ENCODE assay signal across 8 mouse cellular contexts in genomic region chr6:59424871-59425740, GRCm38 (mm10). TPM values are rescaled to one million over a fixed set of nuclear protein-coding genes. Genes with fewer than 3 reads are reported as not detected.
DNase-seq lines count a peak whose midpoint lies in the region; ATAC-seq lines count a peak whose summit lies in the region.

No protein-coding gene starts in this region.

- no peak for ATAC-seq in hindbrain, embryonic 15.5 days (ENCODE audit: low FRiP score, low read depth)
- ATAC-seq in embryonic facial prominence, embryonic 13.5 days (ENCODE audit: insufficient number of reproducible peaks, insufficient read depth, low FRiP score, low TSS enrichment, low read depth), result no peak
- 0 out of 2 replicates have a peak, but pooled peaks have one; percentile 5 for ATAC-seq in megakaryocyte progenitor cell, adult 5-6 weeks (replicated peaks; ENCODE audit: poor library complexity)

- peaks cover 11% of the 10 kb centered on the region for H3K4me1 ChIP-seq in hindbrain, embryonic 15.5 days (replicated peaks)
- peaks cover 10% of the 10 kb centered on the region for H3K4me1 ChIP-seq in hindbrain, embryonic 10.5 days (replicated peaks)
- peaks cover 11% of the 10 kb centered on the region for H3K4me1 ChIP-seq in embryonic facial prominence, embryonic 13.5 days

- no peak for DNase-seq in hindbrain, embryonic 10.5 days (ENCODE audit: low spot score)
- DNase-seq in adipocyte (ENCODE audit: low spot score), result peak; percentile 26
- DNase-seq in adrenal gland, adult 2 months, result no peak
- DNase-seq in T-cell, adult 2 months (ENCODE audit: low spot score), result no peak
- DNase-seq in spleen, adult 12 weeks (ENCODE audit: low spot score), result no peak

- WGBS in hindbrain, embryonic 15.5 days, result 75% methylated on average over 10 of the region's 10 CpGs
- WGBS in hindbrain, embryonic 10.5 days, result 78% methylated on average over 10 of the region's 10 CpGs
- WGBS in embryonic facial prominence, embryonic 13.5 days, result 75% methylated on average over 10 of the region's 10 CpGs

- H3K4me3 ChIP-seq in hindbrain, embryonic 15.5 days, result peak overlapping the region; percentile 68
- no peak overlapping the region for H3K4me3 ChIP-seq in hindbrain, embryonic 10.5 days
- H3K4me3 ChIP-seq in embryonic facial prominence, embryonic 13.5 days, result peak overlapping the region; percentile 55

- H3K9me3 ChIP-seq in hindbrain, embryonic 15.5 days, result no peaks in the 10 kb centered on the region
- H3K9me3 ChIP-seq in hindbrain, embryonic 10.5 days, result no peaks in the 10 kb centered on the region
- H3K9me3 ChIP-seq in embryonic facial prominence, embryonic 13.5 days, result no peaks in the 10 kb centered on the region

- peak overlapping the region; percentile 87 for H3K4me2 ChIP-seq in hindbrain, embryonic 15.5 days
- peak overlapping the region; percentile 87 for H3K4me2 ChIP-seq in embryonic facial prominence, embryonic 13.5 days

- H3K36me3 ChIP-seq in hindbrain, embryonic 15.5 days, result no peaks in the 10 kb centered on the region
- H3K36me3 ChIP-seq in hindbrain, embryonic 10.5 days, result no peaks in the 10 kb centered on the region
- H3K36me3 ChIP-seq in embryonic facial prominence, embryonic 13.5 days, result no peaks in the 10 kb centered on the region

- H3K9ac ChIP-seq in hindbrain, embryonic 15.5 days, result peak overlapping the region; percentile 77; the same call in 1 of the 2 replicates
- no peak overlapping the region for H3K9ac ChIP-seq in embryonic facial prominence, embryonic 13.5 days

- no peaks in the 10 kb centered on the region for H3K27me3 ChIP-seq in hindbrain, embryonic 15.5 days
- H3K27me3 ChIP-seq in hindbrain, embryonic 10.5 days (ENCODE audit: insufficient read depth, poor library complexity, severe bottlenecking), result peaks cover 6% of the 10 kb centered on the region; the same call in 1 of the 2 replicates
- H3K27me3 ChIP-seq in embryonic facial prominence, embryonic 13.5 days, result no peaks in the 10 kb centered on the region

- H3K27ac ChIP-seq in hindbrain, embryonic 15.5 days (replicated peaks), result no peak overlapping the region
- H3K27ac ChIP-seq in hindbrain, embryonic 10.5 days, result no peak overlapping the region
- H3K27ac ChIP-seq in embryonic facial prominence, embryonic 13.5 days, result no peak overlapping the region

RNA-seq across cellular contexts. Expression of gene Gprin3, which starts 1.0 kb away (rescaled TPM):
- 8.5 and 10.2 TPM in 2 replicates for polyA plus RNA-seq in hindbrain, embryonic 15.5 days (2015; fragmentation: Nextera tagmentation; extraction: Ambion mirVana)
- 0.12 and 0.25 TPM in 2 replicates for polyA plus RNA-seq in hindbrain, embryonic 10.5 days (2016; fragmentation: Nextera tagmentation; extraction: Ambion mirVana)
- 2.5 and 3.0 TPM in 2 replicates for polyA plus RNA-seq in embryonic facial prominence, embryonic 13.5 days (2015; fragmentation: Nextera tagmentation; extraction: Ambion mirVana)
- total RNA-seq in megakaryocyte progenitor cell, adult 5-6 weeks (2015), result 0.59 and 0.61 TPM in 2 replicates
- 0.29 and 0.95 TPM in 2 replicates for total RNA-seq in megakaryocyte progenitor cell, adult 5-6 weeks (2017)
- 1 to 10 TPM; 1.4 to 2.3 TPM for total RNA-seq in adrenal gland, adult 2 months (2021)
- polyA plus RNA-seq in adrenal gland, adult 2 months (2012; rRNA removed), result 0.04 and 0.15 TPM in 2 replicates
